ENCODE assay signal across 8 mouse cellular contexts in genomic region chr11:117231551-117231950, GRCm38 (mm10). TPM values are rescaled to one million over a fixed set of nuclear protein-coding genes. Genes with fewer than 3 reads are reported as not detected.
A peak's percentile ranks its signal among the peaks of the same experiment; 100 is the strongest.
DNase-seq lines count a peak whose midpoint lies in the region; ATAC-seq and TF ChIP-seq lines count a peak whose summit lies in the region.

No protein-coding gene starts in this region.

- DNase-seq in forebrain, embryonic 10.5 days (ENCODE audit: extremely low spot score, low spot score) = no peak
- no peak for DNase-seq in forebrain, postnatal 0 days
- peak; percentile 44 for DNase-seq in gastrocnemius, postnatal 10 days
- DNase-seq in lung, postnatal 36 days = peak; percentile 49
- DNase-seq in spleen, postnatal 14 days (ENCODE audit: low spot score in 2 of 2) = no peak
- DNase-seq in left cerebral cortex, adult 2 months (ENCODE audit: extremely low spot score in 1 of 2, low spot score in 2 of 2) = no peak

- peaks cover 55% of the 10 kb centered on the region for H3K4me1 ChIP-seq in forebrain, embryonic 10.5 days
- 0 out of 2 replicates have a peak, but pooled peaks cover 6% of the 10 kb centered on the region for H3K4me1 ChIP-seq in forebrain, postnatal 0 days (ENCODE audit: insufficient read depth)
- peaks cover 51% of the 10 kb centered on the region for H3K4me1 ChIP-seq in intestine, embryonic 16.5 days (ENCODE audit: control insufficient read depth, insufficient read depth, low read length)

- no peaks in the 10 kb centered on the region for H3K36me3 ChIP-seq in forebrain, embryonic 10.5 days (replicated peaks)
- H3K36me3 ChIP-seq in forebrain, postnatal 0 days (ENCODE audit: insufficient read depth) = no peaks in the 10 kb centered on the region
- no peaks in the 10 kb centered on the region for H3K36me3 ChIP-seq in intestine, embryonic 16.5 days (ENCODE audit: control insufficient read depth, insufficient read depth, low read length)

- intact Hi-C loops in left cerebral cortex, adult 2 months (cut with DNase I) = no loop called here

- H3K4me3 ChIP-seq in forebrain, embryonic 10.5 days = no peak overlapping the region
- no peak overlapping the region for H3K4me3 ChIP-seq in forebrain, postnatal 0 days (ENCODE audit: low read depth, low read length)
- H3K4me3 ChIP-seq in intestine, embryonic 16.5 days (ENCODE audit: low read length) = no peak overlapping the region; the same call in 1 of the 2 replicates
- no peak overlapping the region for H3K4me3 ChIP-seq in left cerebral cortex, adult 2 months

- no peaks in the 10 kb centered on the region for H3K9me3 ChIP-seq in forebrain, embryonic 10.5 days
- H3K9me3 ChIP-seq in forebrain, postnatal 0 days (ENCODE audit: low read length) = no peaks in the 10 kb centered on the region
- no peaks in the 10 kb centered on the region for H3K9me3 ChIP-seq in intestine, embryonic 16.5 days (ENCODE audit: control insufficient read depth, low read length)

- no peak overlapping the region for H3K4me2 ChIP-seq in forebrain, postnatal 0 days (ENCODE audit: low read depth)
- peak overlapping the region; percentile 62 for H3K4me2 ChIP-seq in intestine, embryonic 16.5 days (ENCODE audit: low read depth, low read length)

- peak overlapping the region; percentile 72 for H3K27ac ChIP-seq in forebrain, embryonic 10.5 days
- no peak overlapping the region for H3K27ac ChIP-seq in forebrain, postnatal 0 days (ENCODE audit: low read depth, low read length)
- H3K27ac ChIP-seq in intestine, embryonic 16.5 days (ENCODE audit: low read length) = peak overlapping the region; percentile 84
- no peak overlapping the region; the same call in 1 of the 2 replicates for H3K27ac ChIP-seq in left cerebral cortex, adult 2 months

- ATAC-seq in forebrain, postnatal 0 days = no peak
- ATAC-seq in intestine, embryonic 16.5 days = no peak
- no peak for ATAC-seq in megakaryocyte-erythroid progenitor cell, adult 5-6 weeks (replicated peaks; ENCODE audit: low FRiP score, low TSS enrichment, poor library complexity, severe bottlenecking)

- no peak overlapping the region for H3K9ac ChIP-seq in forebrain, postnatal 0 days
- peak overlapping the region; percentile 62; the same call in 1 of the 2 replicates for H3K9ac ChIP-seq in intestine, embryonic 16.5 days (ENCODE audit: low read depth, low read length)

- 64% methylated on average over 11 of the region's 11 CpGs for WGBS in forebrain, embryonic 10.5 days
- WGBS in forebrain, postnatal 0 days = 70% methylated on average over 11 of the region's 11 CpGs
- WGBS in intestine, embryonic 16.5 days = 50% methylated on average over 11 of the region's 11 CpGs

- peaks cover 29% of the 10 kb centered on the region for H3K27me3 ChIP-seq in forebrain, embryonic 10.5 days (ENCODE audit: poor library complexity, severe bottlenecking)
- no peaks in the 10 kb centered on the region for H3K27me3 ChIP-seq in forebrain, postnatal 0 days (ENCODE audit: insufficient read depth, low read length)
- H3K27me3 ChIP-seq in intestine, embryonic 16.5 days (replicated peaks; ENCODE audit: control insufficient read depth, insufficient read depth, low read length) = no peaks in the 10 kb centered on the region

- TF ChIP-seq CTCF in forebrain, postnatal 0 days (IDR thresholded peaks at IDR 0.05; ENCODE audit: low read depth) = no peak
- no peak for TF ChIP-seq CTCF in left cerebral cortex, adult 2 months (IDR thresholded peaks at IDR 0.05)

RNA-seq across cellular contexts. Expression of gene Sept9, which starts 32.1 kb away (rescaled TPM):
- polyA plus RNA-seq in forebrain, embryonic 10.5 days (2016; fragmentation: Nextera tagmentation; extraction: Ambion mirVana) = 206 and 211 TPM in 2 replicates
- total RNA-seq in forebrain, postnatal 0 days (2014; rRNA removed) = 99.3 and 112 TPM in 2 replicates
- 99.7 and 112 TPM in 2 replicates for polyA plus RNA-seq in forebrain, postnatal 0 days (2015; fragmentation: Nextera tagmentation; extraction: Ambion mirVana)
- total RNA-seq in gastrocnemius, postnatal 10 days (2021) = 10 to 100 TPM; 40.1 to 51.9 TPM
- 183 and 191 TPM in 2 replicates for polyA plus RNA-seq in intestine, embryonic 16.5 days (2015; fragmentation: Nextera tagmentation; extraction: Ambion mirVana)
- total RNA-seq in left cerebral cortex, adult 2 months (2021) = 10 to 100 TPM; 77.4 to 77.8 TPM
- 41.8 and 46.9 TPM in 2 replicates for total RNA-seq in megakaryocyte-erythroid progenitor cell, adult 5-6 weeks (2014; fragmentation: Nextera tagmentation)
- total RNA-seq in megakaryocyte-erythroid progenitor cell, adult 5-6 weeks (2017) = 60.5 and 68.2 TPM in 2 replicates

Comparison
In these comparisons a context has a peak if more than half of its experiments do, and no peak if none do; other contexts are left out.
1. H3K27ac ChIP-seq: peak in forebrain, embryonic 10.5 days (single experiment) and intestine, embryonic 16.5 days (single experiment); none in forebrain, postnatal 0 days (single experiment) and left cerebral cortex, adult 2 months (single experiment).
2. DNase-seq: peak in gastrocnemius, postnatal 10 days (single experiment) and lung, postnatal 36 days (single experiment); none in forebrain, embryonic 10.5 days (single experiment), forebrain, postnatal 0 days (single experiment), spleen, postnatal 14 days (0 of 2) and left cerebral cortex, adult 2 months (0 of 2).